Mouse (Mus musculus) mesoderm, embryonic 11.5 days (tissue): ENCODE results near the gene Tmem44.

Experiments used
- DNase-seq: peaks from one replicate; pipeline ENCODE4 v3.0.0-alpha.2; 2012; ENCODE audit warnings: low read depth, low spot score

Tmem44 gene

DNA sequence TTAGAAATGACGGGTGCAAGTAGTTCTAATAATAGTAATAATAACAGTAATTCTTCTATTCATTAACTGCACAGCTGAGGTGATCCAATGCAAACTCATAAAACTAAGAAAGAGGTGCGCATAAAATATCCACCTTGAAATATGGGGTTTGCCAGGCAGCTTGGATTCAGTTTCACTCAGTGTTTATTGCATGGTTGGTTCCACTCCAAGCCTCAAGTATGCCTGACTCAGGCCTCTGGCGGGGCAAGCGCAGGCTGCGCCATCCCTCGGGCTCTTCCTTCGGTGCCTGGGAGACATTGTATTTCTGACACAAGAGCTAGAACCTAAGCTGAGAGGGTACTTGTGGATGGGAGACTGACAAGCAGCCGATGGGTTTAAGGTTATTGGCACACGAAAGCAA, 32.0 kb downstream of the Tmem44 start:
- DNase-seq: no peak

DNA sequence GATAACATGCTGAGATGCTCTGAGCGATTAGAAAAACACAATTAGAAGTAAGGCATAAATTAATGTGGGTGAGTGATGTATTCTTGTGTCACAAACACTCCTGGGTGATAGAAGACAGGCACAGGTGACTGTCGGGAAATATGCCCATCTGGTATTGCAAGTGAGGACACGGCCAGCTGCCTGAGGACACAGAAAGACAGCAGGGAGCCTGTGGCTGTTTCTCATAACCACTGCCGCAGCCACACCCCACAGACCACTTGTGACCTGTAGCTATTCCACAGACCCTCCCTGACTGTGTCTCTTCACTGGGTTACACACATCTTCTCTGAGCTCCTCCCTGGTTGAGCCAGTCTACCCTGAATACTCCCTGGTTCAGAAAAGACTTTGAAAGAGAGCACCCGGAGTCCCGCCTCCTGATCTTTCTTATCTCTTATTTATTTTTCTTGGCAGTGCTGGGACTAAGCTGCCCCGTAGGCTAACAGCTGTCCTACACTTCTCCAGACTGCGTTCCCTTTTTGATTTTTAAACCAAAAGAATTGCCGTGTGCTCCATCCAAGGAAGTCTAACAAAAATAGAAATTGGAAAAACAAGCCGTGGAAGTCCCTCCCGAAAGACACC, 32.9 kb downstream of the Tmem44 start:
- DNase-seq: no peak

DNA sequence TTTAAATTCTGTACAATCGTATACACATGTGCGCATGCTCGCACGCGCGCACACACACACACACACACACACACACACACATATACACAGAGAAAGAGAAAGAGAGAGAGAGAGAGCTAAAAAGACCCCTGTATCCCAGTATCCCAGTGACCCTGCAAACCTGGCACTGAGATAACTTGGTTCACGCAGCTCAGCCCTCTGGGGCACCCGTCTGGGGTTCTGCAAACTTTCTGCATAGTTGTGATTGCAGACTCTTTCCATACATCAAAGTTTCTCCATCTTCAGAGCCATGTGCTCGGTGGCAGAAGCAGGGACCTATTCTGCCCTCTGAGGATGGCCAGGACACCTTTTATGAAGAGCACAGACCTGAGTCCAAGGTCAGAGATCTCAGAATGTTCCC, 33.6 kb downstream of the Tmem44 start:
- no peak for DNase-seq

DNA sequence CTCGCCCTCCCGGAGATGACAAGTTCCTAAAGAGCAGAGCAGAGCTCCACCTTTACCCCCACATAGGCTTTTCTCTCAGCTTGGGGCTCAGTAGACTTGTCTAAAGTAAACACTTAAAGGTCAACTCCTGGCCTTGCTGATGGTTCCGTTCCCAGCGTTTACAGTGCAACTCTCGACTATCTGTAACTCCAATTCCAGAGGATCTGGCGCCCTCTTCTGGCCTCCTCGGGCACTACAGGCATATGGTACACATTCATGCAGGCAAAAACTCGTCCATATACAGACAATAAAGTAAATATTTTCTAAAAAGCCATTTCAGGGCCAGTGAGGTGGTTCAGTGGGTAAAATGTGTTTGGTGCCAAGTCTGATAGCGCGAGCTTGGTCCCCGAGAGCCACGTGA, 35.2 kb downstream of the Tmem44 start:
- no peak for DNase-seq

DNA sequence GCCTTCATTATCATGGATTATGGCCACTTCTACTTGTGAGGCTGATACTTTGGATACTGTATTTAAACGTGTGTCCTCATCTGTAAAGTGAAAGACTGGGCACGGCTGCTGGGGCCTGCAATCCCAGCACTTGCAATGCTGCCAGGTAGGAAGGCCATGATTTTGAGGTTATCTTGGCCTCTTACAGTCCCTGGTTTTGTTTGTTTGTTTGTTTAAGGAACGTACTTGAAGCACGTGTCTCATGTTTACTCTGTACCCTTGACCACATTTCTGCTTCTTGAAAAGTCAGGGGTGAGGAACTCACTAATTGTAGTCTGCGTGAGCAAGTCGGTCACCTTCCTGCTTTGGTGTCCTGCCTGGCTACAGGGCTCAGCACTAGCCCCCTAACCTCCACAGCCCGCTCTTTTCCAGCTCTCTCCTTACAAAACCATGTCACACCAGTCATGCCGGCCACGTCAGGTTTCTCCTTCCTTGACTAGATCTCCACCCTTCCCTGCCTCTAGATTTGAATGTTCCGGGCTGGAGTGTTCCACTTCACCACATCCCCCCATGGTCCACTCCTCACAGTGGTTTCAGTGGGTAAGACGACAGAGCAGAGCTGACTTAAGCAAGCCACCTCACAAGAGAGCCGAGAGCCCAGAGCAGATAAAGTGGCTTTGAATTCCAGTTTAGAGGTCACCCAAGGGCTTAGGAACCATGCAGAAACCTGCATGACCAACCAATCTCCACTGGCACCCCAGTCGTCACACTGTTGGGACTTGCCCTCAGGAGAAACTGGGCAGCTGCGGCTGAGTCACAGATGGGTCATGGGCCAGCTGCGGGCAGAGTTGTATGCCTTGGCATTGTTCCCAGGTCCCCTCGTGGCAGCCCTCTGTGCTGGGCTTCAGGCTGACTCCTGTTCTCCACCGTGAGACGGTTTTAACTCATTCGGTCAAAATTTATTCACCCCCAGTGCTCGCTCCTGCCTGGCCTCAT, 37.3 kb downstream of the Tmem44 start:
- no peak for DNase-seq

DNA sequence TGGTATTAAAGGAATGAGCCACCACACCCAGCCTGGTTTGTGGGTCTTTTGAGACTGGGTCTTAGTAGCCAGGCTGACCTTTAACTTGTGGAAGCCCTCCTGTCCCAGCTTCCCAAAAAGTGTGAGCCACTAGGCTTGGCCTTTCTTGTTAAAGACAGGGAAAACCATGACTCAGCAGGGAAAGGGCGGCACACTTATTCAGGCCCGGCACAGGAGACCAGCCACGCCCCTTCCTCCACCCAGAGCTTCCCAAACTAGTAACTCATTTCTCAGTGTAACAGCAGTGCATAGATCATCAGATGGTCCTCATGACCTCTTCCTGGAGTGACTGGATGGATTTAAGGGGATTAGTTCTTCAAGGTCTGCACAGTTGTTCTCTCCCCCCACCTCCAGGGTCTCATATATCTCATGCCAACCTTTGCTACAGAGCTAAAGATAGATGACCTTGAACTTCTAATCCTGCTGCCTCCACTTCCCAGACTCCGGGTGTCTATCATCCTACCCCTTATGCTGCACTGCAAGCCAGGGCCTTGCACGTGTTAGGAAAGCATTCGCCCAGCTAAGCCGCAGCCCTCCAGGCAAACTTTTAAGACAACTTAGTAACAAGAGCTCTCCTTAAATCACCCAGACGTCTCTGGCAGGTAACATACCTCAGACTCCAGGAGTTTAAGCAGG, 38.1 kb downstream of the Tmem44 start:
- DNase-seq: peak; percentile 65

DNA sequence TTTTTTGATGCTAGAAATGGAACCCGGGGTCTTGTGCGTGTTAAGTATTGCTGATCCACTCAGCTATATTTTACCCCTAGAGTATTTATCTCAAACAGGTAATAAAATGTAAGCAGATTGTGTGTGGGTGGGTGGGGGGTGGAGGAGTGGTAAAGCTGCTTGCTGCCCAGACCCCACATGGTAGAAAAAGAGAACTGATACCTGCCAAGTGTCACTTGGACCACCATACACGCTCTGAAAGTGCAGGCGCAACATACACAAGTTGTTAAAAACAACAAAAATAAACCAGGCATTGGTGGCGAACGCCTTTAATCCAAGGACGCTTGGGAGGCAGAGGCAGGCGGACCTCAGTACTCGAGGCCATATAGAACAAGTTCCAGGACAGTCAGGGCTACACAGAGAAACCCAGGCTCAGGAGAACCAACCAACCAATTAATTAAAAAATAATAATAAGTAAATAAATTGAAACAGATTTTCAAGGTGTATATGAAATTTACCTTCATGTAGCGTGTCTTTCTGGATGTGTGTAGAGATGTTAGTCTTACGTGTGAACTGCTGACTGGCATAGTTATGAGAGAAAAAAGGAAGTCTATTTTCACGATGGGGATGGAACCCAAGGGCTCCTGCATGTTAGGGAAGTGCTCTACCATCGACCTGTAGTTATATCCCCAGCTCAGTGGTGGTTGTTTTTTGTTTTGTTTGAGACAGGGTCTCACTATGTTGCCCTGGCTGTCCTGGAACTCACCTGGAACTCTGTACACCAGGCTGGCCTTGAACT, 38.9 kb downstream of the Tmem44 start:
- no peak for DNase-seq

DNA sequence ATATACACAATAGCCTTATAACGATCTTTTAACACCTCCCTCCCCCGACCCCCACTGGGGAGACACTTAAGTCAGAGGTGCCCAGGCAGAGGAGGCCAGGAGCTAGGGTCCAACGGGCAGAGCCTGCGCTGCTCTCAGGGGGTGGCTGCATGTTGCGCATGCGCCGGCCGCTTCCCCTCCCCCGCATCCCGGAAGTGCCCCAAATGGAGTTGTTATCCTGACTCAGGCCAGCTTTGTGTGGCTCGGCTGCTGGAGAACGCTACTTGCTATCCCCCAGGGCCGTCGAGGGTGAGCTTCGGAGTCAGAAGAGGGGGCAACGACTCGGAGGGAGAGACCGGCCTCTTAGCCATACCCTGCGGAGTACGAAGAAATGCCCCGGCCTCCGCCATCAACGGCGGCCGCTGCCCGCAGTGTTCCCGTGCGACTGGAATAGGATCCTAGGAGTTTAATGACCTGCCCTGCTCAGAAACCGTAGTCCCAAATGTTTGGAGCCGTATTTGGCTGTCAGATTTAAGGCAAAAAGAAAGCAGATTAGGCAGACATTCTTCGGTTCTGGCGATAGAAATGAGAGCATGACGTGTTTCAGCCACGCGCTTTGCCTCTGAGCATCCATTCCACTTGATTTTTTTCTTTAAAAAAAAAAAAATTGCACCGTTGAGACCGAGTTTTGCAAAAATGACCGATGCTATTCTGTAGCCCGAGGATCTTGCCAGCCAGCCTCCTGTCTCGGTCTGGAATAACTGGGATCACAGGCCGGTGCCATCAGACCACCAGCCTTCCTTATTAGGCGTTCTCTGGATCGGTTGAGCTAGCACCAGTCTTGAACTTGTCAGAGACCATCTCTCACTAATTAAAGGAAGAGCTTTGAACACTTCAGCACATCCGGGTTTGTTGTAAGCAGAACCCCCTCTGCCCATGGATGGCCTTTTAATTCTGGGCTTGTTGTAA, 39.9 kb downstream of the Tmem44 start:
- peak; percentile 92 for DNase-seq

DNA sequence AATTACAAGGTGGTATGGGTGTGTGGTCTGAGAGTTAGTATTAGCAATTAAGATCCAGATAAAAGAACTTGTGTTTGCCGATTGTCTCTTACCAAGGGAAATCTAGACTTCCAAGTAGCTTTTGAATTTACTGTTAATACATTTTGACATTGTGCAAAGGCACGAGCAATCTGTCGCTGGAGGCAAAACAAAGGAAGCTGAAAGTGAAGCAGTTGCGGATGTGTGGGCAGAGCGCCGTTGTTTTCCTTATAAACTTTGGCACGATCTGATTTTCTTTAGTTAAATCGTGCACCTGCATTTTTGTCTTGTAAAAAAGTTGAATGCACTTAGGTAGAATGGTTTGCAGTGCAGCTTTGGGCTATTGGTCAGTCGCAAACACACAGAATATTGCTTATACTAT, 40.6 kb downstream of the Tmem44 start:
- DNase-seq: no peak

DNA sequence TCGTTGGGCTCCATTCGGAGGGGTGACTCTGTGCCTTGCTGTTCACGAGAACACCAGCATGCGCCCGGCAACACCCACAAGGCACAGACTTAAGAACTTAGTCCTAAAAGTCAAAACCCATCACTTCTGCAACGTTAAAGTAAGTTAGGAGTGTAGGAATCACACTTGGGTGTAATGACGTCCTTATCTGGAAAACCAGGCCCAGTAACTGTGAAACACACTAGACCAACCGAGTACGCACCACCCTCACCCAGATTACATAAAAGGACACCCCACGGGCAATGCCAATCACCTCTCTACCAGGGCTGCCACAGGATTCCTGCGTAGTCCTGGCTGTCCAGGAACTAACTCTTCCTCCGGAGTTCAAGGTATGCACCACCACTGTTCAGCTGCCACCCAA, 41.3 kb downstream of the Tmem44 start:
- DNase-seq: no peak

DNA sequence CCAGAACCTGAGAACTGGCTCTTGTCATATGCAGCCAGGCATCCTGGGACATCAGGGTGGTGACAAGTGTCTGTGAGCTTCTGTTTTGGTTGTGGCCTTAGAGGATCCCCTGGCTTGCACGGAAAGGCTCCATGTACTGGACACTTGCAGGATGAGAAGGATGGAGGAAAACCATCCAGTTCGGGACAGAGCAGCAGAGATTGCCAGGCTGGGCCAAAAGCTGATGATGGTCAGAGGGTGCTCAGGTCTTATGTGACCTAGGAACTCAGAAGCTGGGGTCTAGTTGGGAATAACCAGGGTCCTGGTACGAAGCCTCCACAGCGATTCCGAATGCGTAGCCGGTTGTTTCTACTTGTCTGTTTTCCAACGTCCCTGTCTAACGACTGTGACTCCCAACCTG, 41.9 kb downstream of the Tmem44 start:
- no peak for DNase-seq

DNA sequence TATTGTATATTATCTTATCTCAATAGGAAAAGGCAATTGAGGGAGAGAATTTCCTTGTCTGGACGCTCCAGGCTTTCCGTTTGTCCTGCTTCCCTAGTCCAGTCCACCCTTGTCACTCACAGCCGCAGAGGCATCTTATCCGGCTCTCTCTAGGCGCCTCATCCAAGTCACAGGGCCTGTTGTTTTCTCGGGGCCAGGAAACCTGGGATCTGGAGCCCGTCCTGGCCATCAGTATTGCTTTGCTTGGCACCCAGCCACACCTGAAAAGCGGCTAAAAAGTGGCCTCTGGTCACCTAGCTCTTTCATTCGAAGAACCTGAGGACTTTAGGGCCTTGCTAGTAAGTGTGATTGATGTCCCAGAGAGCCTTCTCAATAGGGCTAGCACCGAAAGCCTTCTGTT, 43.5 kb downstream of the Tmem44 start:
- DNase-seq: no peak

DNA sequence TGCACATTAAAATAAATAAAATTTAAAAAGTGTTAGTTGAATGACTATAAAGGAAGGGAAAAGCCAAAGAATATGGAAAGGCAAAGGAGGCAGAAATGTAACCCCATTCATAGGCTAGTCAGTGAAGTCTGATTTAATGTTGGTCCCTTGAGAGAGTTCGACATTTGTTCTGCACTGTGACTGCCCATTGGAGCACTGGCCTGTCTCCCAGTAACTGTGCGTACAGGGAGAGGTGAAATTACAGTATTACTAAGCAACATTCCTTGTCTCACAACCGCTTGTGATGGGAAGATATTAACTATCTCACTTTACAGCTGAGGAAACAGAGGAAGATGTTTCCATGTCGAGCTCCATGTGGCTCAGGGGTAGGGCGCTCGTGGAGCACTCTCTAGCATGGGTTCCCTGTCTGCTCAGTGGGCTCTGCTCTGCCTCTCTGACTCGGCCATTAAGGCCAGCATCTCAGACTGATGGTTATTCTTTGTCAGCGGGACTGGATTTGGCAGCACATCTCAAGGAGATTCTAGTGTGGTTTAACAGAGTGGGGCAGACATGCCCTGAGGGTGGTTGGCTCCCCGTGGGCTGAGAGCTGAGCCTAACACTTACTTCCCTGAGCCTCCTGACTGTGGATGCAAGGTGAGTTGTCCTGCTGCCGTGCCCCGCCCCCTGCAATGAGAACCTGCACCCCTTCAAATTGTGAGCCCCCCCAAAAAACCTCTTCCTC, 45.2 kb downstream of the Tmem44 start:
- no peak for DNase-seq

DNA sequence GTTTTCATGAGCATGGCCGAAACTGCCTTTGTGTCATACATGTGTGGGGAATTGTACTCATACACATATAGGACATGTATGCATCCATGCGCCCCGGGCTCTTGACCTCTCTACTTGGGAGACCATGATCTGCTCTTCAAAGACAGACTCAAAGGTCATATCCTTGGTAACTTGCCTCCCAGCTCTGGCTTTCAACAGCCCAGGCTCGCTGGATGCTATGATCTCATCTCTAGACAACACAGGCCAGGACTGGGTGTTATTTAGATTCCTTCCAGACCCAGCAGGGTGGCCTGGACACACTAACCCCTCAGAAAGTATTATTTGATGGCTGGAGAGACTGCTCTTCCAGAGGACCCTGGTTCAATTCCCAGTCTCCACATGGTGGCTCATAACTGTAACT, 45.8 kb downstream of the Tmem44 start:
- no peak for DNase-seq

DNA sequence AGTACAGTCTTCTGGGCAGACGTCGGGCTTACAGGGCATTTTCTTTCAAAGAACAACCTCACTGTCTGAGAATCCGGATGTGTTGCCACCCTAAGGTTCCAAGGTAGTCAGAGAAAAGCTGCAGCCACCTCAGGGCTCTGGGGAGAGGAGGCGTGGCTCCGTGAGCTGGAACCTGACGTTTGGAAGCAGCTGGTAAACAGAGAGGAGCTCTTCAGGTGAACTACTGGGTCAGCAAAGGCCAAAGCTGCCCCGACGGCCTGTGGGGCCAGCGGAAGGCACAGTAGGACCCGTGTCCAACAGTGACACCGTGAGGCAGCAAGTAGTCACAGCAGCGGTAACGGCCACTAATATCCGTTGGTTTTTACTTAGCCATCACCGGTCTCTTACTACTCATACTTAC, 46.7 kb downstream of the Tmem44 start:
- peak; percentile 65 for DNase-seq

DNA sequence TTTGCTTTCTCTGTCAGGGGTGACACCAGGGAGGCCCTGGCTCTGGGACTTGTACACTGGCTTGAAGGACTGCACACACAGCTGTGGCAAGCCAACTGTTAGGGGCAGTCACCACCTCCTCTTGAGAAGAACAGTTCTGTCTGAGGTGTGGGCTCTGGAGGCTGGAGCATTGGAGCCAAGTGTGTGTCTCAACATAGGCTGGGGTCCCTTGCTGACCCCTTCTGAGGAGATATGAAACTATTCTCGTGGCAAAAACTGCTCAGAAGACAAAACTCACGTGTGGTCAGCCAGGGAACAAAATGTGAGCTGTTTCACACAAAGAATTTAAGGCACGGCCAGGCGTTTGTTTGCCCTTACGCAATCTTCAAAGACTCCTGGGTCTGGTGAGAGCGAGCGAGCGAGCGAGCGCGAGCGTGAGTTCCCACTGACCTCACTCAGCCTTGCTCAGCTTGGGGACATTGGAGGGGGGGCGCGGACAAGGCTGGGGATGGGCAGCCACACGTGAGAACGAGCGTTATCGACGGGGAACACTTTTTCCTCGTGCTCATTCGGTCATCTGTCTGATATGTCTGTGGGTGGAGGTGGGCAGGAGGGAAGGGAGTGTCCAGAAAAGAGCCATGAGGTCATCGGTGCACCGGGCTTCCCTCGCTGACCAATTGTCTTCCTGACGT, 48.3 kb downstream of the Tmem44 start:
- no peak for DNase-seq

DNA sequence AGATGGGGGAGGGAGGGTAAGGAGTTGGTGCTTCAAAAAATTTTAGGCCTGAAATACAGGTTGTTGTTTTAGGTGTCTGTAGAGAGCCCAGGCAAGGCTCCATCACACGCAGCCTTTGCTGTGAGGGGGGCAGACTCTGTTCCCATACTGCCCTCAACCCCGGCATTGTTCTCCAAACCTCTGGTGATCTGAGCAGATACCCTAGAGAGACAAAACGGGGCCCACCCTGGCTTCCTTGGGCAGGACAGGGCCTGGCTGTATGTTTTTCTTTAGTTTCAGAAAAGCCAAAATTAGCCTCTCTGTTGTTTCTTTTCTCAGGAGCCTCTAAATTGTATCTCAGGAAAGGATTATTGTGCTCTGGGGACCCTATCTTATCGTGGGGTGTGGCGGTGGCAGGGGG, 49.0 kb downstream of the Tmem44 start:
- no peak for DNase-seq

DNA sequence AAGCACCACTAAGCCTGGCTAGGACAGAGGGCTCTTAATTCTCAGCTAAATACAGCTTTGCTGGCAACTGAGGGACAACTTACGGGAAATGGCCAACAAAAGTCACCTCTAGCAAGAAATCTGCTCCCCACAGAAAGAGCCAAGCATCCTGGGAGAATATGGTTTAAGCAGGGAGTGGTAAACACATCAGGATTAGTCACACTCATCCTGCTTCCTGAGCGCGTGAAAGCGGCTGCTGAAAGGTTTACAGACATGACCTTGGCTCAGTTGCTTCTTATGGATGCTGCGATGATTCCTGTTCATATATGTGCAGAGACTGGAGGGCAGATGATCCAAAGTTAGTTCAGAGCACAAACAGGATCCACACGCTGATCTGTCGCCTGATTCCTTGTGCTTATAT, 50.4 kb downstream of the Tmem44 start:
- no peak for DNase-seq

DNA sequence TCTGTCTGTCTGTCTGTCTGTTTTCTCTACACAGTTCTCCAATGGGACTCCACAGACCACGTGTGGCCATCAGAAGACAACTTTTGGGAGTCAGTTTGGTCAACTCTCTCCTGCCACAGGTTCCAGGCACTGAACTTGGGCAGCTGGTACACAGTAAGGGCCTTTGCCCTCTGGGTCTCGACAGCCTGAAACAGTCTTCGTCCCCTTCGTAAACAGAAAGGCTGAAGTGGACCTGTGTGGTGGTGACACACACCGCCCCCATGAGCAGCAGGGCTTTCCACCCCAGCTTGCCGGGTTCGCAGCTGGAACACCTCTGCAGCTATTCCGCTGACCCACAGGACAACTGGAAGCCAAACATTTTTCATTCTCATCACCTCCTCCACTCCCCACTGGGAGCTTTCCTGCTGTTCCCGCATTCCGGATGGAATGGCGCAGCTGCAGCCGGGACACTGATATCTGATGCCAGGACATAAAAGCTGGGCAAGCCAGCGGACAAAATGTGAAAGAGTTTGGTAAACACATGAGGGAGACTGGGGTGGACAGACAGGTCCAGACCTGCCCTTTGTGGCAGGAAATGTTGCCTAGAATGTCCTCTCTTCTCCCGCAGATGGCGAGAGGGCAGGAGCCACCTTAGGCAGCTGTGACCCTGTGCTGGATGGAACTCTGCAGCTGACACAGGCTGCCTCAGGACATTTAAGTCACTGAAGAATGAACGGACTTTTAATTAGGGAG, 51.4 kb downstream of the Tmem44 start:
- peak; percentile 72 for DNase-seq
